Mouse (Mus musculus): ENCODE results near the gene Ugcg.

Ugcg gene

GRCm38 (mm10) chr4:59188802-59189545 lies at the start of gene Ugcg:
TSS of gene Ugcg (plus strand) at chr4:59189257.
- DNase-seq (ENCODE audit: low spot score in 2 of 2), result peak; percentile 61 to 69

GRCm38 (mm10) chr4:59149043-59149442 lies 40.0 kb upstream of the Ugcg start:
- no peak for DNase-seq (ENCODE audit: low spot score in 2 of 2)

GRCm38 (mm10) chr4:59150907-59151306 lies 38.1 kb upstream of the Ugcg start:
- DNase-seq (ENCODE audit: low spot score in 2 of 2), result no peak

GRCm38 (mm10) chr4:59151953-59152352 lies 37.1 kb upstream of the Ugcg start:
- no peak for DNase-seq (ENCODE audit: low spot score in 2 of 2)

- no peak for DNase-seq (ENCODE audit: low spot score in 2 of 2)
These were observed 32.0 kb upstream of the Ugcg start for GRCm38 (mm10) chr4:59156897-59157592.

- DNase-seq (ENCODE audit: low spot score in 2 of 2), result no peak
These were observed 31.4 kb upstream of the Ugcg start for GRCm38 (mm10) chr4:59157654-59158053.

- no peak for DNase-seq (ENCODE audit: low spot score in 2 of 2)
These were observed 28.8 kb upstream of the Ugcg start for GRCm38 (mm10) chr4:59160289-59160688.

GRCm38 (mm10) chr4:59160959-59161670 lies 27.9 kb upstream of the Ugcg start:
- DNase-seq (ENCODE audit: low spot score in 2 of 2), result no peak

- DNase-seq (ENCODE audit: low spot score in 2 of 2), result no peak
These were observed 25.0 kb upstream of the Ugcg start for GRCm38 (mm10) chr4:59164034-59164433.

GRCm38 (mm10) chr4:59167251-59167847 lies 21.7 kb upstream of the Ugcg start:
- peak; percentile 22 to 37 for DNase-seq (ENCODE audit: low spot score in 2 of 2)

GRCm38 (mm10) chr4:59169981-59170380 lies 19.1 kb upstream of the Ugcg start:
- DNase-seq (ENCODE audit: low spot score in 2 of 2), result no peak

- DNase-seq (ENCODE audit: low spot score in 2 of 2), result no peak
These were observed 16.4 kb upstream of the Ugcg start for GRCm38 (mm10) chr4:59172616-59173015.

GRCm38 (mm10) chr4:59173181-59173922 lies 15.7 kb upstream of the Ugcg start:
- DNase-seq (ENCODE audit: low spot score in 2 of 2), result no peak

GRCm38 (mm10) chr4:59175003-59175402 lies 14.1 kb upstream of the Ugcg start:
- no peak for DNase-seq (ENCODE audit: low spot score in 2 of 2)

- DNase-seq (ENCODE audit: low spot score in 2 of 2), result no peak
These were observed 13.1 kb upstream of the Ugcg start for GRCm38 (mm10) chr4:59175929-59176328.

- DNase-seq (ENCODE audit: low spot score in 2 of 2), result no peak
These were observed 11.5 kb upstream of the Ugcg start for GRCm38 (mm10) chr4:59177566-59177965.

GRCm38 (mm10) chr4:59181320-59182271 lies 7.5 kb upstream of the Ugcg start:
- DNase-seq (ENCODE audit: low spot score in 2 of 2), result no peak

GRCm38 (mm10) chr4:59185671-59186070 lies 3.4 kb upstream of the Ugcg start:
- DNase-seq (ENCODE audit: low spot score in 2 of 2), result no peak

- DNase-seq (ENCODE audit: low spot score in 2 of 2), result peak; percentile 45 to 65
These were observed 1.8 kb upstream of the Ugcg start for GRCm38 (mm10) chr4:59187289-59187688.

GRCm38 (mm10) chr4:59188474-59188801 lies 619 bp upstream of the Ugcg start:
- no peak for DNase-seq (ENCODE audit: low spot score in 2 of 2)
